Mouse (Mus musculus): ENCODE measurements around the gene Imp4. TPM values are rescaled to one million over a fixed set of nuclear protein-coding genes. Genes with fewer than 3 reads are reported as not detected.

The Imp4 gene
- 48.6 and 61.0 TPM in 2 replicates for polyA plus RNA-seq (2015; fragmentation: Nextera tagmentation; extraction: Ambion mirVana)

- peak within 1 kb of the TSS; percentile 71 for H3K4me2 ChIP-seq
- H3K27ac ChIP-seq (replicated peaks) = peak within 1 kb of the TSS; percentile 88
- WGBS = under 1% methylated on average over 48 of the region's 48 CpGs
- peaks cover 26% of the 10 kb centered on the region for H3K4me1 ChIP-seq
- peaks cover 22% of the 10 kb centered on the region for H3K36me3 ChIP-seq
- ATAC-seq (ENCODE audit: low FRiP score) = peak; percentile 94
- H3K9ac ChIP-seq (replicated peaks) = peak within 1 kb of the TSS; percentile 67
- no peaks in the 10 kb centered on the region for H3K9me3 ChIP-seq (replicated peaks)
- H3K4me3 ChIP-seq (replicated peaks) = peak within 1 kb of the TSS; percentile 83
- no peaks in the 10 kb centered on the region for H3K27me3 ChIP-seq (replicated peaks)
These were observed at the start of gene Imp4, which contains the start of gene Ccdc115 for GRCm38 (mm10) chr1:34439215-34439960. TSS of gene Imp4 (plus strand) at chr1:34439851. TSS of gene Ccdc115 (minus strand) at chr1:34439672.

DNA sequence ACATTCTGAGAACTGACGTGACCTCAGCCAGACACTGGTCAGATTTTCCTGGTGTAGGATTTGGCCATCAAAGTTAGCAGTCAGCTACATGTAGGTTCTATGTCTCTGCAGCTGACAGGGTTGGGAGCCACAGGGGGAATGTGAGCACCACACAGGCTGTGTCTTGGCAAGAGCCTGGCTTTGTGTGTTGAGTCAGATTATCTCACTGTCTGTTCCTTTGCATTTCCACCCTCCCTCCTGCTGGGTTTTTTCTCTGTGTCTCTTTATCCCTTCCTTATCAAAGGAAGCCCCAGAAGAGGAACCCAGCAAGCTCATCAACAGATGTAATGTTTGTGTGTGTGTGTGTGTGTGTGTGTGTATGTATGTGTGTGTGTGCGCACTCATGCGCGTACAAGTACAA is 43.3 kb upstream of the Imp4 start:
- 86% methylated on average over 4 of the region's 4 CpGs for WGBS
- Histone ChIP-seq H3K27me3 (replicated peaks) (no peaks in the 10 kb centered on the region), H3K27ac (replicated peaks) (no peak overlapping the region), H3K9ac (replicated peaks) (no peak overlapping the region), H3K4me3 (replicated peaks) (no peak overlapping the region), H3K4me1 (peaks cover 8% of the 10 kb centered on the region), H3K9me3 (replicated peaks) (no peaks in the 10 kb centered on the region), H3K4me2 (no peak overlapping the region), H3K36me3 (no peaks in the 10 kb centered on the region)
- ATAC-seq (ENCODE audit: low FRiP score) = no peak

DNA sequence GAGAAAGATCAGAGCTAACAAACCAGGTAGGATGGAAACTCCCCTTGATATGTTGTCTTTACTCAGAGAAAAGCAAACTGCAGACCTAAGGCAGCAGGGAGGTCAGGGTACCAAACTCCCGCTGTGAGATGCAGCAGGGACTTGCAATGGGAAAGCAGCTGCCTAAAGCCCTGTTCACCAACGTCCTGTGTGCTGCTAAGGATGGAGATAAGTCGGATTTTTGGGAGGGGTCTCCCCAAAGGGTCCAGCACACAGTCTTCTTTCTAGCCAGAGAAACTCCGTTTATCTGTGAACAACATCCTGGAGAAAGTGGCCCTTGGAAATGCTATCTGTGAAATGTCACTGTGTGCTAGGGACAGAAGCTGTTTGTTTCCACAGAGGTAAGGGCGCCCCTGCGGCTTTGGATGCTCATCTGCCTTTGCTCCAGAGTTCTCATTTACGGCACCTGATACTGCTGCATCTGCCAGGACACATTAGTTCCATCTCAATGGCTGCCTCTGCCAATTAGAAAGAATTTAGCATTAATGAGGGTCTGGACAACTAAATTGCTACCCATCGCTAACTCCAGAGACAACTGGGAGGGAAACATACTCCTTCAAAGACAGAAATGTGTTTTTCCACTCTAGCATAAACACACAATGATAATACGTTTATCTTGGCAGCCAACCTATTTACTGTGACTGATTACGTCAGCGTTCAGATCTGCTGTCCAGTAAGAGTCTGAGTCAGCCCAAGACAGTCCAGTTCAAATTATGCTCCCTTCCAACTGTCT is 40.3 kb upstream of the Imp4 start:
- Histone ChIP-seq H3K9ac (replicated peaks) (no peak overlapping the region), H3K27me3 (replicated peaks) (no peaks in the 10 kb centered on the region), H3K27ac (replicated peaks) (no peak overlapping the region), H3K4me3 (replicated peaks) (no peak overlapping the region), H3K4me2 (peak overlapping the region; percentile 22), H3K4me1 (peaks cover 8% of the 10 kb centered on the region), H3K36me3 (no peaks in the 10 kb centered on the region), H3K9me3 (replicated peaks) (no peaks in the 10 kb centered on the region)
- WGBS = 28% methylated on average over 11 of the region's 11 CpGs
- ATAC-seq (ENCODE audit: low FRiP score) = no peak

DNA sequence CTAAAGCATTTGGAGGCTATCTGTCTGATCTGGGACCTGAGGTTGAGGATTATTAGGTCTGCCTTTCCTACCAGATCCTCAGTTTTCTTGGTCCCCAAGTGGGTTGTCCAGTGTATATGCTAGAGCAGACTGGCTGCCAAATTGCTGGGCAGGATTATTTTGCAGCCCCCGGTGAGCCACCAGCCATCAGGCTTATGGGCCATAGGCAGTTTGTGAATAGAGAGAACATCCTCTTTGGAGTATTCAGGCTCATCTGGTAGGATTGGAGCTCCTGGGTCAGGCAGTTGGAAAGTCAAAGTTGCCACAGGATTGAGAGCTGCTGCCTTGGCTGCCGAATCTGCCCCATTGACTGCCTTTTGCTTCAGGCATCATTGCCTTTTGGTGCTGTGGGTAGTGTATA is 11.2 kb upstream of the Imp4 start:
- Histone ChIP-seq H3K4me2 (no peak overlapping the region), H3K9me3 (replicated peaks) (peaks cover 5% of the 10 kb centered on the region; the same call in 1 of the 2 replicates), H3K4me1 (peaks cover 11% of the 10 kb centered on the region), H3K9ac (replicated peaks) (no peak overlapping the region), H3K27me3 (replicated peaks) (no peaks in the 10 kb centered on the region), H3K4me3 (replicated peaks) (no peak overlapping the region), H3K27ac (replicated peaks) (no peak overlapping the region), H3K36me3 (no peaks in the 10 kb centered on the region; the same call in 1 of the 2 replicates)
- no peak for ATAC-seq (ENCODE audit: low FRiP score)
- WGBS = 95% methylated on average over 2 of the region's 2 CpGs

DNA sequence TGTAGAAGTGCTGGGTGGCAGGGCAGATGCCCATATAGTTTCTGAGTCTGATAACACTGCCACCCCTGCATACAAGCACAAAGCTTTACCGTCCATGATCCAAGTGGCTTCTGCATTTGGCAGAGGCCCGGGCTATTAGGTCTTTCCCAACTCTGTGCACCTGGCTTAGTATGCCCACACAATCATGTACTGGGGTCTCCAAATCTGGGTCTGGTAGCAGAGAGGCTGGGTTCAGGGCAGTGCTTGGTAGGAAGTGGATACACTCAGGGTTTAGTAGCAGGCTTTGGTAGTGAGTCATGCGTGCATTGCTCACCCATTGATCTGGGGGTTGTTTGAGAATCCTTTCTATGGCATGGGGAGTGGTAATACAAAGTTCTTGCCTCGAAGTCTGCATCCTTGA is 10.4 kb upstream of the Imp4 start:
- Histone ChIP-seq H3K4me2 (no peak overlapping the region), H3K27me3 (replicated peaks) (no peaks in the 10 kb centered on the region), H3K9ac (replicated peaks) (no peak overlapping the region), H3K36me3 (no peaks in the 10 kb centered on the region; the same call in 1 of the 2 replicates), H3K4me1 (peaks cover 19% of the 10 kb centered on the region), H3K27ac (replicated peaks) (no peak overlapping the region), H3K4me3 (replicated peaks) (no peak overlapping the region), H3K9me3 (replicated peaks) (peaks cover 5% of the 10 kb centered on the region; the same call in 1 of the 2 replicates)
- ATAC-seq (ENCODE audit: low FRiP score) = no peak
- 93% methylated on average over 4 of the region's 4 CpGs for WGBS

- Histone ChIP-seq H3K27me3 (replicated peaks) (no peaks in the 10 kb centered on the region), H3K36me3 (no peaks in the 10 kb centered on the region; the same call in 1 of the 2 replicates), H3K4me1 (peaks cover 22% of the 10 kb centered on the region), H3K27ac (replicated peaks) (no peak overlapping the region), H3K9ac (replicated peaks) (no peak overlapping the region), H3K9me3 (replicated peaks) (peaks cover 5% of the 10 kb centered on the region; the same call in 1 of the 2 replicates), H3K4me2 (no peak overlapping the region), H3K4me3 (replicated peaks) (no peak overlapping the region)
- 100% methylated on average over 3 of the region's 3 CpGs for WGBS
- no peak for ATAC-seq (ENCODE audit: low FRiP score)
These were observed 8.7 kb upstream of the Imp4 start for GRCm38 (mm10) chr1:34430981-34431380.

DNA sequence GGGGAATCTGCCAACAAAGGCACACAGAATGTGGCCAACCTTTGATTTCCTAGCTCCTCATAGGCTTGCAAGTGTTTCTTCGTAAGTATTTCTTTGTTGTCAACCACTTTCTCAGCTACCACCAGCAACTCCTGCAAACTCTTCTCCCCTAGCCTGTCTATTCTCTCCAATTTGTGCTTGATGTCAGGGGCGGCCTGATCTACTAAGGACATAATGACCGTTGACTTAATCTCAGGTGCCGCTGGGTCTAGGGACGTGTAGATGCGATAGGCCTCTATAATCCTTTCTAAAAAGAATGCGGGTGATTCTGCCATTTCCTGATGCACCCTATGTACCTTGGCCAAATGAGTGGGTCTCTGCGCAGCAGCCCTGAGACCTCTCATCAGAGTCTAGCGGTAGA is 8.2 kb upstream of the Imp4 start:
- WGBS = 96% methylated on average over 9 of the region's 9 CpGs
- H3K4me2 ChIP-seq = no peak overlapping the region
- H3K9me3 ChIP-seq (replicated peaks) = peaks cover 5% of the 10 kb centered on the region; the same call in 1 of the 2 replicates
- no peak overlapping the region for H3K4me3 ChIP-seq (replicated peaks)
- no peak overlapping the region for H3K9ac ChIP-seq (replicated peaks)
- no peak for ATAC-seq (ENCODE audit: low FRiP score)
- peaks cover 22% of the 10 kb centered on the region for H3K4me1 ChIP-seq
- no peaks in the 10 kb centered on the region for H3K27me3 ChIP-seq (replicated peaks)
- H3K27ac ChIP-seq (replicated peaks) = no peak overlapping the region
- no peaks in the 10 kb centered on the region; the same call in 1 of the 2 replicates for H3K36me3 ChIP-seq

- H3K4me1 ChIP-seq = peaks cover 22% of the 10 kb centered on the region
- ATAC-seq (ENCODE audit: low FRiP score) = no peak
- peaks cover 5% of the 10 kb centered on the region; the same call in 1 of the 2 replicates for H3K9me3 ChIP-seq (replicated peaks)
- peak overlapping the region; percentile 48 for H3K4me3 ChIP-seq (replicated peaks)
- H3K4me2 ChIP-seq = peak overlapping the region; percentile 63
- H3K27ac ChIP-seq (replicated peaks) = peak overlapping the region; percentile 45
- H3K9ac ChIP-seq (replicated peaks) = peak overlapping the region; percentile 45
- 30% methylated on average over 13 of the region's 13 CpGs for WGBS
- no peaks in the 10 kb centered on the region; the same call in 1 of the 2 replicates for H3K36me3 ChIP-seq
- no peaks in the 10 kb centered on the region for H3K27me3 ChIP-seq (replicated peaks)
These were observed 7.3 kb upstream of the Imp4 start for GRCm38 (mm10) chr1:34432411-34432775.

GRCm38 (mm10) chr1:34432776-34433481 is 6.7 kb upstream of the Imp4 start:
- Histone ChIP-seq H3K4me2 (peak overlapping the region; percentile 63), H3K27me3 (replicated peaks) (no peaks in the 10 kb centered on the region), H3K36me3 (no peaks in the 10 kb centered on the region; the same call in 1 of the 2 replicates), H3K9ac (replicated peaks) (peak overlapping the region; percentile 45), H3K9me3 (replicated peaks) (peaks cover 5% of the 10 kb centered on the region; the same call in 1 of the 2 replicates), H3K4me3 (replicated peaks) (peak overlapping the region; percentile 48), H3K4me1 (peaks cover 22% of the 10 kb centered on the region), H3K27ac (replicated peaks) (peak overlapping the region; percentile 45)
- no peak for ATAC-seq (ENCODE audit: low FRiP score)
- WGBS = 6% methylated on average over 35 of the region's 35 CpGs

DNA sequence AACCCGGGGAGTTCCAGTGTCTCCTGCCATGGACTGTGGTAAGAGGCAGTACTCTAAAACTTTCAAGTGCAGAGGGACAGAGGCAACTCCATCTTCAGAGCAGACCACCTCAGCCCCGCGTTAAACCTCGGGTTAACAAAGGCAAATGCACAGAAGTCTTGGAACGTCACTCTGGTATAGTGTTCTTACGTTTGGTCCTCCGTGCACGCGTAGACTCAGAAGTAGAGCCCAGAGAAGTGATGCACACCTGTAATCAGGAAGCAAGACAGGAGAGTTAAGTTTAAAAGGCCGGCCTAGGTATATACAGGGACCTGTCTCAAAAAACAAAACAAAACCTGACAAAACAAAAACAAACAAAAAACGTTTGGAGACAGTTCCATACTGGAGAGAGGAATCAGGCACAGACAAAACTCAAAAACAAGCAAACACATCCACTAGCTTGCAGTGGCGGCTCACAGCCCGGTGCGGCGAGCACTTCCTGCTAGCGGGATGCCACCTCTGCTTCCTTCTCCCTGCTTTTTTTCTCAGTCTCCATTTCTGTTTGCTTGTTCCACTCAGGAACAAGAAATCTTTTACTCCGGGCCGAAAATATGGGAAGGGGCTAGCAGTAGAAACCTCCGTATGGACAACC is 5.6 kb upstream of the Imp4 start:
- Histone ChIP-seq H3K27ac (replicated peaks) (peak overlapping the region; percentile 94), H3K27me3 (replicated peaks) (no peaks in the 10 kb centered on the region), H3K4me3 (replicated peaks) (peak overlapping the region; percentile 71), H3K9me3 (replicated peaks) (peaks cover 5% of the 10 kb centered on the region; the same call in 1 of the 2 replicates), H3K4me2 (peak overlapping the region; percentile 63), H3K9ac (replicated peaks) (no peak overlapping the region), H3K36me3 (no peaks in the 10 kb centered on the region; the same call in 1 of the 2 replicates), H3K4me1 (peaks cover 28% of the 10 kb centered on the region)
- 15% methylated on average over 19 of the region's 19 CpGs for WGBS
- ATAC-seq (ENCODE audit: low FRiP score) = peak; percentile 24; the same call in 1 of the 2 replicates
